Mouse (Mus musculus) heart, embryonic 11.5 days (tissue): Measurements from ENCODE around the gene Ms4a13. TPM values are rescaled to one million over a fixed set of nuclear protein-coding genes. Genes with fewer than 3 reads are reported as not detected.

Experiments
- ATAC-seq: fragments of 200-750 bp; cut with Nextera tagmentation; replicated peaks from 2 replicates; pipeline ENCODE4 v1.8.0; 2017; ENCODE audit warnings: moderate library complexity; ENCODE audit not compliant: insufficient number of reproducible peaks, low FRiP score, low TSS enrichment
- H3K27ac ChIP-seq: fragments of 300-500 bp; sonication (generic); 2 replicates; pipeline ENCODE4 v1.5.1; 2014; ENCODE audit warnings: mild to moderate bottlenecking, low read depth, low read length
- H3K27me3 ChIP-seq: fragments of 300-500 bp; sonication (generic); 2 replicates; pipeline ENCODE4 v1.6.1; 2014; ENCODE audit warnings: mild to moderate bottlenecking, low read length, mixed read lengths; ENCODE audit not compliant: control insufficient read depth, insufficient read depth
- H3K36me3 ChIP-seq: fragments of 300-500 bp; sonication (generic); 2 replicates; pipeline ENCODE4 v1.6.1; 2014; ENCODE audit warnings: mild to moderate bottlenecking, low read length, moderate library complexity, mixed read lengths; ENCODE audit not compliant: control insufficient read depth, insufficient read depth
- H3K4me1 ChIP-seq: fragments of 300-500 bp; sonication (generic); 2 replicates; pipeline ENCODE4 v1.6.1; 2014; ENCODE audit warnings: low read length; ENCODE audit not compliant: control insufficient read depth, insufficient read depth
- H3K4me2 ChIP-seq: fragments of 300-500 bp; sonication (generic); 2 replicates; pipeline ENCODE4 v1.6.1; 2014; ENCODE audit warnings: mild to moderate bottlenecking, moderate library complexity
- H3K4me3 ChIP-seq: fragments of 300-500 bp; sonication (generic); 2 replicates; pipeline ENCODE4 v1.5.1; 2014; ENCODE audit warnings: low read depth, low read length
- H3K9ac ChIP-seq: fragments of 300-500 bp; sonication (generic); 2 replicates; pipeline ENCODE4 v1.6.1; 2014; ENCODE audit warnings: mild to moderate bottlenecking, low read depth, low read length, moderate library complexity
- H3K9me3 ChIP-seq: fragments of 300-500 bp; sonication (generic); replicated peaks from 2 replicates; pipeline ENCODE4 v1.6.1; 2016; ENCODE audit warnings: low read length; ENCODE audit not compliant: control insufficient read depth
- WGBS: fragments of 180-500 bp; shearing (Covaris S2); extraction: QIAGEN DNeasy Blood & Tissue Kit; methylation state at CpG from one replicate; pipeline ENCODE4 v1.1.7; 2014; ENCODE audit not compliant: insufficient replicate concordance; 5-methylcytosine and 5-hydroxymethylcytosine counted together
- polyA plus RNA-seq: library from polyadenylated mRNA; unstranded; fragments of >200 nt; fragmentation: Nextera tagmentation; extraction: Ambion mirVana; gene quantifications from 2 replicates; pipeline ENCODE4 v1.2.1, GENCODE M21; 2014

The Ms4a13 gene
- not detected in 2 replicates for polyA plus RNA-seq

- H3K4me3 ChIP-seq, result no peak within 1 kb of the TSS
Measured at GRCm38 (mm10) chr19:11196546-11196945, at the start of gene Ms4a13. Gene Ms4a13 (minus strand): TSS chr19:11196737.

GRCm38 (mm10) chr19:11244230-11244629 is 47.7 kb upstream of the Ms4a13 start:
- no peaks in the 10 kb centered on the region for H3K36me3 ChIP-seq
- H3K4me1 ChIP-seq, result no peaks in the 10 kb centered on the region
- ATAC-seq, result no peak
- no peak overlapping the region for H3K4me2 ChIP-seq
- H3K9me3 ChIP-seq, result no peaks in the 10 kb centered on the region
- no peak overlapping the region for H3K27ac ChIP-seq
- no peaks in the 10 kb centered on the region for H3K27me3 ChIP-seq
- H3K4me3 ChIP-seq, result no peak overlapping the region
- H3K9ac ChIP-seq, result no peak overlapping the region

More at GRCm38 (mm10) chr19:11196546-11196945, at the start of gene Ms4a13:
- no peaks in the 10 kb centered on the region for H3K4me1 ChIP-seq
- no peak for ATAC-seq
- no peak within 1 kb of the TSS for H3K9ac ChIP-seq
- no peaks in the 10 kb centered on the region for H3K9me3 ChIP-seq
- H3K36me3 ChIP-seq, result no peaks in the 10 kb centered on the region
- no peak within 1 kb of the TSS for H3K27ac ChIP-seq
- 53% methylated on average over 12 of the region's 12 CpGs for WGBS
- no peaks in the 10 kb centered on the region for H3K27me3 ChIP-seq
- no peak within 1 kb of the TSS for H3K4me2 ChIP-seq

- Histone ChIP-seq H3K27me3 (no peaks in the 10 kb centered on the region), H3K4me3 (no peak overlapping the region), H3K36me3 (no peaks in the 10 kb centered on the region), H3K4me1 (no peaks in the 10 kb centered on the region), H3K4me2 (no peak overlapping the region), H3K9ac (no peak overlapping the region), H3K27ac (no peak overlapping the region), H3K9me3 (no peaks in the 10 kb centered on the region)
- ATAC-seq, result no peak
- 57% methylated on average over 5 of the region's 5 CpGs for WGBS
Measured at GRCm38 (mm10) chr19:11242560-11242959, 46.0 kb upstream of the Ms4a13 start.

- Histone ChIP-seq H3K4me1 (no peaks in the 10 kb centered on the region), H3K4me3 (no peak overlapping the region), H3K36me3 (no peaks in the 10 kb centered on the region), H3K9ac (no peak overlapping the region), H3K4me2 (no peak overlapping the region), H3K27me3 (no peaks in the 10 kb centered on the region), H3K27ac (no peak overlapping the region), H3K9me3 (no peaks in the 10 kb centered on the region)
- ATAC-seq, result no peak
Measured at GRCm38 (mm10) chr19:11235820-11236219, 39.3 kb upstream of the Ms4a13 start.

- ATAC-seq, result no peak
- H3K27me3 ChIP-seq, result no peaks in the 10 kb centered on the region
- H3K36me3 ChIP-seq, result no peaks in the 10 kb centered on the region
- H3K4me3 ChIP-seq, result no peak overlapping the region
- H3K4me1 ChIP-seq, result no peaks in the 10 kb centered on the region
- 62% methylated on average over 5 of the region's 5 CpGs for WGBS
- H3K27ac ChIP-seq, result no peak overlapping the region
- H3K9me3 ChIP-seq, result no peaks in the 10 kb centered on the region
- H3K9ac ChIP-seq, result no peak overlapping the region
- no peak overlapping the region for H3K4me2 ChIP-seq
Measured at GRCm38 (mm10) chr19:11234921-11235735, 38.6 kb upstream of the Ms4a13 start.

- ATAC-seq, result no peak
- Histone ChIP-seq H3K27me3 (no peaks in the 10 kb centered on the region), H3K4me1 (no peaks in the 10 kb centered on the region), H3K27ac (no peak overlapping the region), H3K9me3 (no peaks in the 10 kb centered on the region), H3K4me2 (no peak overlapping the region), H3K4me3 (no peak overlapping the region), H3K36me3 (no peaks in the 10 kb centered on the region), H3K9ac (no peak overlapping the region)
- WGBS, result 62% methylated on average over 5 of the region's 5 CpGs
Measured at GRCm38 (mm10) chr19:11234244-11234643, 37.7 kb upstream of the Ms4a13 start.

- 68% methylated on average over 5 of the region's 5 CpGs for WGBS
- no peak within 1 kb of the TSS for H3K27ac ChIP-seq
- no peaks in the 10 kb centered on the region for H3K4me1 ChIP-seq
- ATAC-seq, result no peak
- H3K4me2 ChIP-seq, result no peak within 1 kb of the TSS
- no peak within 1 kb of the TSS for H3K9ac ChIP-seq
- no peaks in the 10 kb centered on the region for H3K9me3 ChIP-seq
- H3K36me3 ChIP-seq, result no peaks in the 10 kb centered on the region
- no peak within 1 kb of the TSS for H3K4me3 ChIP-seq
- H3K27me3 ChIP-seq, result no peaks in the 10 kb centered on the region
Measured at GRCm38 (mm10) chr19:11232348-11232747, 35.8 kb upstream of the Ms4a13 start, which contains the start of gene Ms4a12. Gene Ms4a12 (minus strand): TSS chr19:11232448.

GRCm38 (mm10) chr19:11192552-11192951 is 4.0 kb downstream of the Ms4a13 start:
- Histone ChIP-seq H3K9me3 (no peaks in the 10 kb centered on the region), H3K9ac (no peak overlapping the region), H3K36me3 (no peaks in the 10 kb centered on the region), H3K4me2 (no peak overlapping the region), H3K4me1 (no peaks in the 10 kb centered on the region), H3K27me3 (no peaks in the 10 kb centered on the region), H3K27ac (no peak overlapping the region), H3K4me3 (no peak overlapping the region)
- 67% methylated on average over 1 of the region's 1 CpGs for WGBS
- ATAC-seq, result no peak

- Histone ChIP-seq H3K9me3 (no peaks in the 10 kb centered on the region), H3K36me3 (no peaks in the 10 kb centered on the region), H3K4me1 (no peaks in the 10 kb centered on the region), H3K9ac (no peak overlapping the region), H3K4me2 (no peak overlapping the region), H3K27ac (no peak overlapping the region), H3K4me3 (no peak overlapping the region), H3K27me3 (no peaks in the 10 kb centered on the region)
- no peak for ATAC-seq
- 15% methylated on average over 5 of the region's 5 CpGs for WGBS
Measured at GRCm38 (mm10) chr19:11184121-11184520, 12.4 kb downstream of the Ms4a13 start.
